Mouse (Mus musculus) skeletal muscle tissue, adult 2 months (tissue): ENCODE results near the gene Arfgap2.
A peak's percentile ranks its signal among the peaks of the same experiment; 100 is the strongest.

ENCODE experiments used
- DNase-seq: peaks from one replicate; pipeline ENCODE4 v3.0.0-alpha.2; 2012; ENCODE audit warnings: low read depth, low spot score

Gene Arfgap2

GRCm38 (mm10) chr2:91258830-91259229 lies 5.9 kb upstream of the Arfgap2 start:
- DNase-seq: no peak

DNA sequence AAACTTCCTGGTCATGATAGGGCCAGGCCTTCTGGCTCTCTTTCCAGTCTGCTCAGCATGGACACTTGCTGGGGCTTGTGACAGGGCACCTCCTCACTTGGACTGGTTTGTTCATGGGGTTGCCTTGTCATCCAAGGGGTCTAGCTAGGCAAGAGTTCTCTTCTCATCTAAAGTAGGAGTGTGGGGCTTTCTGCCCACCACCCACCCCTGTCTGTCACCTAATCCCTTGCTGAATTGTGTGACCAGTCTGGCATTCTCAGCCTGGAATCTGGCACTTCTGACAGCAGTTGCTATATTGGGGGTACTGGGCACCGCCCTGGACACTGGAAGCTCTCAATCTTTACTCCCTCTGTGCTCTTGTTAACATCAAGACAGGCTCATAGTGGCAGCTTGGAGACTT lies 5.3 kb upstream of the Arfgap2 start:
- DNase-seq: peak; percentile 74

GRCm38 (mm10) chr2:91263692-91264660 lies 798 bp upstream of the Arfgap2 start:
- no peak for DNase-seq

GRCm38 (mm10) chr2:91268042-91268441 lies 3.3 kb downstream of the Arfgap2 start:
- DNase-seq: no peak

DNA sequence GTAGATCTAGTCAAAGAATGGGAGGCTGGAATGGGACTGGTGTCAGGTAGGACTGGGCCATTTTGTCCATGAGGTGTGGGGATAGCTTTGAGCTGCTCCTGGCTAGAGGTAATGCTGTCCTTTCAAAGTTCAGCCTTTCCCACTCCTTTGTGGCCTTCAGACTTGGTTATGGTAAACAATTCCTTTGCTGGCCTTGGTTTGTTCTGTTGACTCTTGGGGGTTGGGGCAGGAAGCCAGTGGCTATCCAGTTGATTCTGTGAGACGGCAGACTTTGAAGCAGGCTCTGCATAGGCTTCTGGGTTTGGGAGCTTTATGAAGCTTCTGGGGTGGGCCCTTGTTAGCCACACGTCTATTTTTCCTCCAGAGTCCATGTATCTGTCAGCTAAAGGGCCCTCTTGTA lies 3.9 kb downstream of the Arfgap2 start:
- DNase-seq: no peak

DNA sequence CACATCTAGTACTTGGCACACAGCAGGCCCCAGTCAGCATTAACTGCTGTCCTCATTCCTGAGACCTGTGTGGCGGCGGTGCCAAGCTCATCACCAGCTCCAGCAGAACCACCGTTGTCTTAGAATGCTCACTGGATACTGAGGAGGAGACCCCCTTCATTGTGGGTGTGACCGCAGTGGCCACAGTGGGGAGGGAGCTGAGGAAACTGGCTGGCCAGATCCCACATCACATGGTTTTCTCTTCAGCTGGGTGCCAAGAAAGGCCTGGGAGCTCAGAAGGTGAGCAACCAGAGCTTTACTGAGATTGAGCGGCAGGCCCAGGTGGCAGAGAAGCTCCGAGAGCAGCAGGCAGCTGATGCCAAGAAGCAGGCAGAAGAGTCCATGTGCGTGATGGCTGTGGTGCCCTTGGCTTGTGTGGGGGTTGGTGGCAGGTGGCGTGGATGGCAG lies 4.9 kb downstream of the Arfgap2 start:
- peak; percentile 87 for DNase-seq

GRCm38 (mm10) chr2:91278749-91279371 lies 14.1 kb downstream of the Arfgap2 start:
- DNase-seq: no peak

DNA sequence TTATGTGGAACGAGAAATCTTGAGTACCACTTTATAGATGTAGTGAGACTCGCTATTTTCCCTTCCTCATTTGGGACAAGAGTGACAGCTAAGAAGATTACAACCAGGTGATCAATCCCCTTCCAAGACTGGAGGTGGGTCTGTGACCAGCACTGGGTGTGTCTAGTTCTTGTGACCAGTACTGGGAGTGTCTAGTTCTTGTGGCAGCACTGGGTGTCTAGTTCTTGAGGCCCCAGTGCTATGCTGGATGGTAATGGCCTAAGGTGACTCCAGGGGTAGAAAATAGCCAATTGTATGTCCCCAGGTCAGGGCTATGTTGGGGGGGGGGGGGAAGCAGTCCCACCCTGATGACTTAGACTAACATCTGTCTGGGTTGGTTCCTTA lies 14.6 kb downstream of the Arfgap2 start:
- no peak for DNase-seq

DNA sequence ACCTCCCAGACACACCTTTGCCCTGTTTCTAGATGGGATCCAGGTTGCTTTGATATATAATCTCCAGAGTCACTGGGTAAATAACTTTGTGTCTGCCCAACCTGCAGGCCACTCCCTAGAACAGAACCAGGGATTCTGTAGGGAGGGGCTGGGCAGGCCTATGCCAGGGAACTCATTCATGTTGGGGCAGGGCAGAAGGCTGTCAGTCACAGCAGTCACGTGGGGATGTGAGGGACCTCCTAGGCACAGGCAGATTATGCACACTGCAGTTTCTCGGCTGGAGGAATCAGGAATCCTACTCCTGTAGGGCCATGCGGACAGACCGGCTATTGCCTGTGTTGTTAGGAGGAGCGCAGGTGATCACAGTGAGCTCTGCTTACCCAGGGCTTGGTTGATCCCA lies 16.6 kb downstream of the Arfgap2 start:
- no peak for DNase-seq

DNA sequence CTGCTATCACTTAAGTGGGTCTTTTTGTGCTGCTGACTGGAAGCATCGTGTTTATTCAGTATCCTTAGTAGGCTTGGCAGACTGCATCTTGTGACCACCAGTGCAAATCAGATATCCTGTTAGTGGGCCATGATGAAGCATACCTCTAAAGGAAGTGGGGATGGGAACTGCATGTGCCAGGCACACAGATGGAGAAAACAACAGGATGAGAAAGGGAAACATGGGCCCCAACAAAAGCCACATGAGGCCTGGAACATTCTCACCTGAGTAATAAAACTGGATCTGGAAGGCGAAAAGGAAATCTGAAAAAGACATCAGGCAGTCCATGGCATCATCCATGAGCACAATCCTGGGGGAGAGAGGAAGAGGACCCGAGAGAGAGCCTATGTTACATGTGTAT lies 19.2 kb downstream of the Arfgap2 start:
- DNase-seq: no peak

DNA sequence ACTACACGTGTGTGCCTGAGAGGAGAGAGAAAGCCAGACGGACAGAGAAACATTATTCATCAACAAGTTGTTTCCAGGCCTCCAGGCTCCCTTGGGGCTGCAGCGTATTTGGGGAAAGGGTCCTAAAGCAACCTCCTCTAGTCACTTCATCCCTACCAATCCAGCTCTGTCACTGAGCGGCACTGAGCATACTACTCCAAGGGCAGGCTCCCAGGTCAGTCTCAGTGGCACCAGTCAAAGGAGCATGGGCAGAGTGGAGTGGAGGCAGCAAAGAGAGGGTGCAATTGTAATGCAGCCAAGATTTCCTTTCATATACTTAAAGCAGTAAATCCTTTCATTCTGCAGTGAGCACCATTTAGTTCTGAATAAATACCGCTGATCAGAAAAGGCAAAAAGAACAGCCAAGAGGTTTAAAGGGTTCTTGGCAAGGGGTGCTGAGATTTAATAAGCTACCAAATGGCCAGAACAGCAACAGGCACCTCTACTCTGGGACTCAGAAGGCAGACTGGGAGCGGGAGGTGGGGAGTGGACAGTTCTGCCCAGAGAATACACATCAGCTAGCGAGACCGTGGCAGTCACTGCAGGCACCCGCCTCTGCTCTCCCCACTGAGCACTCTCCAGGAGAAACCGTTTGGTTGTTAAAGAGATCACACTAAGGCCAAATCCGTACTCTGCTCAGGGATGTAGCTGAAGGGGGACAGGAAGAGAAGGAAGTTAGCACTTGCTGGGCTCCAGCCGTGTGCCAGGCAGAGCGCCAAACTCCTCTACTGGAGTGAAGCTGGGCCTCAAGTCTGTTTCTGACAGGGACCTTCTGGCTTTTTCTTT lies 19.8 kb downstream of the Arfgap2 start:
- no peak for DNase-seq

GRCm38 (mm10) chr2:91285885-91286505 lies 21.2 kb downstream of the Arfgap2 start:
- DNase-seq: peak; percentile 63

- DNase-seq: no peak
Measured at GRCm38 (mm10) chr2:91287563-91287962, 22.8 kb downstream of the Arfgap2 start.

DNA sequence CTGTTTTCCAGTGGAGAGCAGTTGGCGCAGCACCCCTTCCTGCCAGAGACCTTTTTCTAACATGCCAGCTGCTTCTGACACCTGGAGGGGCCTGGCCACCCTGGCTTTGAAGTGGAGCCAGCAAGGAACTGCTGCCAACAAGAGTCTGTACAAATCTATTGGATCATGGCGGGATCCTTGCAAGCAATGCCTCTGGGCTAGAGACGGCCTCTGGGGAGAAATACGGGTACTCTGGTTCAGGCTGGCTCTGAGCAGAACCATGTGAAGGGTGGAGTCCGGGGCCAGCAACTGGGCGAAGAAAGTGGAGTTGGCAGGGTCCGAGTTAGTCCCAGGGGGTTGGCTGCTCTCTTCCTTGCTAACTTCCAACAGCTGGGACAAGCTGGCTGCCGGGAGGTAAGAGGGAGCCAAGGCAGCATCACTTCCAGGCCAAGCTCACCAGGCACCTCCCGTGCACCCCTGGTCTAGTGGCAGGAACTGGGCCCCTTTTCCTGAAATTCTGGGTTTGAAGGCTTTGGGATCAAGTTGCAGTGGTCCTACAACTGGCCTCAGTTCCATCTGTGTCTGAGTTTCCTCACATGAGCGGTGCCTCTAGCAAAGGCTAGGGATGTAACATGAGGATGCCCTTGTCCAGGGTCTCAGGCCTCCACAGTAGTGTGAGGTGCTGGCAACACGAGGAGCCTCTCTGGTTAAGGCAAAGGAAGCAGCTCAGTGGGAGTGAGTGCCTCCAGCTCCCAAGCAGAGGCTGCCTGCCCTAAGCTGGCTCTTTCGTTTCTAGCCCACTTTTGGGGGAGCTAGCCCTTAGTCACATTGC lies 26.6 kb downstream of the Arfgap2 start:
- DNase-seq: peak; percentile 71

GRCm38 (mm10) chr2:91294226-91294625 lies 29.5 kb downstream of the Arfgap2 start:
- DNase-seq: no peak

- no peak for DNase-seq
Measured at GRCm38 (mm10) chr2:91295895-91296294, 31.1 kb downstream of the Arfgap2 start.

GRCm38 (mm10) chr2:91299156-91299555 lies 34.4 kb downstream of the Arfgap2 start:
- DNase-seq: no peak

DNA sequence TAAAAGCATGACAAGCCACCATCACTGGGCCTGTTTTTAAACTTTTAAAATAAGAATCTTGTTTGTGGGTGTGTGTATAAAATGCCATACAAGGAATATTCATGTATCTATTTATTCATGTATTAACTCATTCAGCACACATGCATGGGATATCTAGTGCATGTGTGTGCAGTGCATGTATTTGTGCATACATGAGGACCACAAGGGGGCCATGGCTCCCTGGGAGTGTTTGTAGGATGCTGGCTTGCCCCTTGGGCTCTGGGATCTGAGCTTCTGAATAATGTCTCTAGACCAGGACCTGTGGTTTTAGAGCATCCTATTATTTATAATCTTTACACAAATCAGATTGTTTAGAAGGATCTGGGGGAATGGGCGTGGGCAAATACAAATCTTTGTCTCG lies 36.0 kb downstream of the Arfgap2 start:
- no peak for DNase-seq

- no peak for DNase-seq
Measured at GRCm38 (mm10) chr2:91301836-91302235, 37.1 kb downstream of the Arfgap2 start.

- no peak for DNase-seq
Measured at GRCm38 (mm10) chr2:91302845-91303244, 38.1 kb downstream of the Arfgap2 start.

- DNase-seq: no peak
Measured at GRCm38 (mm10) chr2:91305926-91306325, 41.2 kb downstream of the Arfgap2 start.
